Mouse (Mus musculus) kidney, adult 18-20 months (tissue): ENCODE measurements at regions not wholly inside any gene's neighbourhood (a gene's known extent, or its start where the extent isn't known, plus 50 kb on each side); places are given as distances from the start of the nearest gene placed in this dataset.

ENCODE experiments used
- DNase-seq: peaks from one replicate; pipeline ENCODE4 v3.0.0; 2021

GRCm38 (mm10) chr8:25463532-25463931, 639.4 kb upstream of the Adam5 start:
- peak; percentile 27 for DNase-seq

- no peak for DNase-seq
Measured at GRCm38 (mm10) chr8:25462492-25462891, 638.3 kb upstream of the Adam5 start.

- no peak for DNase-seq
Measured at GRCm38 (mm10) chr8:25455644-25456043, 631.5 kb upstream of the Adam5 start.

GRCm38 (mm10) chr8:25454972-25455371, 630.8 kb upstream of the Adam5 start:
- no peak for DNase-seq

GRCm38 (mm10) chr8:25453826-25454225, 629.7 kb upstream of the Adam5 start:
- no peak for DNase-seq

GRCm38 (mm10) chr8:25450544-25450943, 626.4 kb upstream of the Adam5 start:
- no peak for DNase-seq

- no peak for DNase-seq
Measured at GRCm38 (mm10) chr8:25449590-25449989, 625.4 kb upstream of the Adam5 start.

- no peak for DNase-seq
Measured at GRCm38 (mm10) chr8:25447900-25448299, 623.7 kb upstream of the Adam5 start.

GRCm38 (mm10) chr8:25445968-25446367, 621.8 kb upstream of the Adam5 start:
- DNase-seq, result no peak

GRCm38 (mm10) chr8:25445054-25445453, 620.9 kb upstream of the Adam5 start:
- DNase-seq, result no peak

- DNase-seq, result no peak
Measured at GRCm38 (mm10) chr8:25443552-25443951, 619.4 kb upstream of the Adam5 start.

- no peak for DNase-seq
Measured at GRCm38 (mm10) chr8:25441057-25441441, 616.9 kb upstream of the Adam5 start.

GRCm38 (mm10) chr8:25440391-25441056, 616.4 kb upstream of the Adam5 start:
- DNase-seq, result peak; percentile 77

- no peak for DNase-seq
Measured at GRCm38 (mm10) chr8:25439971-25440370, 615.8 kb upstream of the Adam5 start.

- no peak for DNase-seq
Measured at GRCm38 (mm10) chr8:25438021-25438620, 614.0 kb upstream of the Adam5 start.

- no peak for DNase-seq
Measured at GRCm38 (mm10) chr8:25437178-25437577, 613.0 kb upstream of the Adam5 start.

GRCm38 (mm10) chr8:25430552-25430951, 606.4 kb upstream of the Adam5 start:
- DNase-seq, result no peak

GRCm38 (mm10) chr8:25429846-25430482, 605.8 kb upstream of the Adam5 start:
- no peak for DNase-seq

GRCm38 (mm10) chr8:25428761-25429160, 604.6 kb upstream of the Adam5 start:
- DNase-seq, result no peak

GRCm38 (mm10) chr8:25426207-25426606, 602.0 kb upstream of the Adam5 start:
- no peak for DNase-seq

GRCm38 (mm10) chr8:25421478-25421877, 597.3 kb upstream of the Adam5 start:
- no peak for DNase-seq

GRCm38 (mm10) chr8:25410536-25410935, 586.4 kb upstream of the Adam5 start:
- DNase-seq, result no peak

GRCm38 (mm10) chr8:25407862-25408261, 583.7 kb upstream of the Adam5 start:
- no peak for DNase-seq

GRCm38 (mm10) chr8:25392766-25393166, 568.6 kb upstream of the Adam5 start:
- DNase-seq, result no peak
